Mouse (Mus musculus): ENCODE measurements around the gene Slc13a2. TPM values are rescaled to one million over a fixed set of nuclear protein-coding genes. Genes with fewer than 3 reads are reported as not detected.
A peak's percentile ranks its signal among the peaks of the same experiment; 100 is the strongest.

The Slc13a2 gene
- total and polyA plus RNA-seq, 2 experiments from 2014 or later: not detected

DNA sequence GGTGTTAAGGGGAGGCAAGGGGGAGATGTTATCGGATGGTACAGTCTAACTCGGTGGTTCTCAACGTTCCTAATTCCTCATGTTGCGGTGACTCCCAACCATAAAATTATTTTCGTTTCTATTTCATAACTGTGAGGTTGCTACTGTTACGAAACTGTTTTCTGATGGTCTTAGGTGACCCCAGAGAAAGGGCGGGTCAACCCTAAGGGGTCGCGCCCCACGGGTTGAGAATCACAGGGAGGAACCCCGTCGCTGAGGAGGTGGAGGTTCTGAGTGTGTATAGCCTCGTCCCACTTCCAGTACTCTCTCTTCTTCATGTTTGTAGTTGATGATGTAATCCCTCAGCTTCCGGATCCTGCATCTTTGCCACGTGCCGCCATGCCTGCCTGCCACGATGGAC is 36.7 kb upstream of the Slc13a2 start:
- Histone ChIP-seq H3K27me3 (ENCODE audit: control insufficient read depth, insufficient read depth, low read length) (peaks cover 4% of the 10 kb centered on the region; the same call in 1 of the 2 replicates), H3K36me3 (replicated peaks; ENCODE audit: control insufficient read depth, insufficient read depth, low read length) (no peaks in the 10 kb centered on the region), H3K9me3 (replicated peaks; ENCODE audit: control insufficient read depth, low read length) (no peaks in the 10 kb centered on the region), H3K4me2 (ENCODE audit: low read depth, low read length) (no peak overlapping the region), H3K4me3 (ENCODE audit: low read depth, low read length) (no peak overlapping the region), H3K27ac (ENCODE audit: low read depth) (no peak overlapping the region), H3K4me1 (ENCODE audit: control insufficient read depth, insufficient read depth) (no peaks in the 10 kb centered on the region), H3K9ac (replicated peaks; ENCODE audit: low read depth, low read length) (no peak overlapping the region)
- TF ChIP-seq EP300 (IDR thresholded peaks at IDR 0.05; ENCODE audit: low read depth): no peak
- no peak for TF ChIP-seq CTCF (IDR thresholded peaks at IDR 0.05; ENCODE audit: low read depth)
- DNase-seq (ENCODE audit: low spot score) (no peak), ATAC-seq (ENCODE audit: insufficient read depth, low read depth) (no peak)
- 79% methylated on average over 17 of the region's 17 CpGs for WGBS

DNA sequence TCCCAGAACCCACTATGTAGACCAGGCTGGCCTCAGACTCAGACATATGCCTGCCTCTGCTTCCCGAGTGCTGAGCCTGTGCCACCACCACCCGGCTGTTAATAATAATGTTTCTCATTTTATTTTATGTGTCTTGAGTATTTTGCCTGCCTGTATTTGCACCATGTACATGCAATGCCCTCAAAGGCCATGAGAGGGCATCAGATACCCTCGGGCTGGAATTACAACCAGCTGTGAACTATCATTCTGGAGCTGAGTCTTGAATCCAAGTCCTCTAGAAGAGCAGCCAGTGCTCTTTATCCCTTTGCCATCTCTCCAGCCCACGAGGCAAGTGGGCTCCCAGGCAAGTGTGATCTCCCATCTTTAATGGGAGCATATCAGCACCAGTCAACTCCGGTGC is 33.3 kb upstream of the Slc13a2 start:
- no peak overlapping the region for H3K4me2 ChIP-seq (ENCODE audit: low read depth, low read length)
- WGBS: 30% methylated on average over 5 of the region's 5 CpGs
- H3K9ac ChIP-seq (replicated peaks; ENCODE audit: low read depth, low read length): no peak overlapping the region
- H3K9me3 ChIP-seq (replicated peaks; ENCODE audit: control insufficient read depth, low read length): no peaks in the 10 kb centered on the region
- peaks cover 4% of the 10 kb centered on the region; the same call in 1 of the 2 replicates for H3K27me3 ChIP-seq (ENCODE audit: control insufficient read depth, insufficient read depth, low read length)
- TF ChIP-seq EP300 (IDR thresholded peaks at IDR 0.05; ENCODE audit: low read depth) (no peak), CTCF (IDR thresholded peaks at IDR 0.05; ENCODE audit: low read depth) (peak; percentile 62)
- H3K36me3 ChIP-seq (replicated peaks; ENCODE audit: control insufficient read depth, insufficient read depth, low read length): no peaks in the 10 kb centered on the region
- no peak for ATAC-seq (ENCODE audit: insufficient read depth, low read depth)
- H3K4me3 ChIP-seq (ENCODE audit: low read depth, low read length): no peak overlapping the region
- no peak for DNase-seq (ENCODE audit: low spot score)
- no peak overlapping the region for H3K27ac ChIP-seq (ENCODE audit: low read depth)
- no peaks in the 10 kb centered on the region for H3K4me1 ChIP-seq (ENCODE audit: control insufficient read depth, insufficient read depth)

DNA sequence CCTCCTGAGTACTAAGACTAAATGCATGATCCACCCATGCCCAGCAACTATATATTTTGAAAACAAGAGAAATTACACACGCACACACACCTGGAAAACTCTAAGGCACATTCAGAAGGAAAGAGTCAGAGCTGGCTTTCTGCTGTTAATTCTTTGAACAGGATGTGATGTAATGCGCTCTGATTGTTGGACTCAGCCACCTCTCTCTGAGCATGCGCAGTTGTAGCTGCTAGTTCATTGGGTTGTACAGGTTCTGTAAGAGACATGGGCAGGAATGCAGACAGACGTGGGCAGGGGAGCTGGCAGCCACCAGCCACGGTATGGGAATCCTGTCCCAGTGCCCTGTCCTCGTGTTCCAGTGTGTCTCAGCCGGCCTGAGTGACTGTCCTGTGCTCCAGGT is 32.3 kb upstream of the Slc13a2 start:
- no peaks in the 10 kb centered on the region for H3K9me3 ChIP-seq (replicated peaks; ENCODE audit: control insufficient read depth, low read length)
- ATAC-seq (ENCODE audit: insufficient read depth, low read depth) (no peak), DNase-seq (ENCODE audit: low spot score) (no peak)
- no peak overlapping the region for H3K27ac ChIP-seq (ENCODE audit: low read depth)
- TF ChIP-seq EP300 (IDR thresholded peaks at IDR 0.05; ENCODE audit: low read depth) (no peak), CTCF (IDR thresholded peaks at IDR 0.05; ENCODE audit: low read depth) (no peak)
- 59% methylated on average over 7 of the region's 7 CpGs for WGBS
- no peaks in the 10 kb centered on the region for H3K4me1 ChIP-seq (ENCODE audit: control insufficient read depth, insufficient read depth)
- no peak overlapping the region for H3K4me3 ChIP-seq (ENCODE audit: low read depth, low read length)
- peaks cover 4% of the 10 kb centered on the region; the same call in 1 of the 2 replicates for H3K27me3 ChIP-seq (ENCODE audit: control insufficient read depth, insufficient read depth, low read length)
- H3K36me3 ChIP-seq (replicated peaks; ENCODE audit: control insufficient read depth, insufficient read depth, low read length): no peaks in the 10 kb centered on the region
- H3K4me2 ChIP-seq (ENCODE audit: low read depth, low read length): no peak overlapping the region
- H3K9ac ChIP-seq (replicated peaks; ENCODE audit: low read depth, low read length): no peak overlapping the region

DNA sequence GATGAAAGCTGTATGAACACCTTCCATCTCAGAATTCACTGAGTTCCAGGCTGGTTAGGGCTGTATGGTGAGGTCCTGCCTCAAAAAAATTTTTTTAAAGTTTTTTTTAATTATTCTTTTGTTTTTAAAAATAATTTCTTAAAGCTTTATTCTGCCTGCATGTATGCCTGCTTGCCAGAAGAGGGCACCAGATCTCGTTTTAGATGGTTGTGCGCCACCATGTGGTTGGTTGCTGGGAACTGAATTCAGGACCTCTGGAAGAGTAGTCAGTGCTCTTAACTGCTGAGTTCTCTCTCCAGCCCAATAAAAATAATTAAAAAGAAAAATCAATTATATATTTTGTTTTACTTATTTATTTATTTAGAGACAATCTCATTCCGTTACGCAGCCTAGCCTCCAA is 31.7 kb upstream of the Slc13a2 start:
- H3K9ac ChIP-seq (replicated peaks; ENCODE audit: low read depth, low read length): no peak overlapping the region
- TF ChIP-seq EP300 (IDR thresholded peaks at IDR 0.05; ENCODE audit: low read depth): no peak
- peak; percentile 89 for TF ChIP-seq CTCF (IDR thresholded peaks at IDR 0.05; ENCODE audit: low read depth)
- H3K4me1 ChIP-seq (ENCODE audit: control insufficient read depth, insufficient read depth): no peaks in the 10 kb centered on the region
- no peak overlapping the region for H3K27ac ChIP-seq (ENCODE audit: low read depth)
- WGBS: 14% methylated on average over 4 of the region's 4 CpGs
- peaks cover 4% of the 10 kb centered on the region; the same call in 1 of the 2 replicates for H3K27me3 ChIP-seq (ENCODE audit: control insufficient read depth, insufficient read depth, low read length)
- H3K9me3 ChIP-seq (replicated peaks; ENCODE audit: control insufficient read depth, low read length): no peaks in the 10 kb centered on the region
- no peak overlapping the region for H3K4me3 ChIP-seq (ENCODE audit: low read depth, low read length)
- H3K36me3 ChIP-seq (replicated peaks; ENCODE audit: control insufficient read depth, insufficient read depth, low read length): no peaks in the 10 kb centered on the region
- H3K4me2 ChIP-seq (ENCODE audit: low read depth, low read length): no peak overlapping the region
- DNase-seq (ENCODE audit: low spot score) (no peak), ATAC-seq (ENCODE audit: insufficient read depth, low read depth) (no peak)

DNA sequence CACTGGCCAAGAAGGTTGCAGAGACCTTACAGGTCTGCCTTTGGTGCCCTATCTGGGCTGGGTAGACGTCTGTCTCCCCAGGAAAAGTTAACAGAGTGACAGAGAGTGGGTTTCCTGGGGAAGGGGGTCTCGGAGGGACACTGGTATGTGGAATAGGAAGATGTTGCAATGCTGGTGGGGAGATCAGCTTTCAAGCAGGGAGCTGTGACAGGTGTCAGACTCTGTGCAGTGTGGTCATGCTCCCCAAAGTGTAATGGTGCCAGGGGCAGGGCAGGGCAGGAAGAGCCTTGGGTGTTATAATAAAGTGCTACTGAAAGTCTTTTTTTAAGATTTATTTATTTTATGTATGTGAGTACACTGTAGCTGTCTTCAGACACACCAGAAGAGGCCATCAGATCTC is 28.3 kb upstream of the Slc13a2 start:
- 34% methylated on average over 2 of the region's 2 CpGs for WGBS
- ATAC-seq (ENCODE audit: insufficient read depth, low read depth): no peak
- H3K9me3 ChIP-seq (replicated peaks; ENCODE audit: control insufficient read depth, low read length): no peaks in the 10 kb centered on the region

DNA sequence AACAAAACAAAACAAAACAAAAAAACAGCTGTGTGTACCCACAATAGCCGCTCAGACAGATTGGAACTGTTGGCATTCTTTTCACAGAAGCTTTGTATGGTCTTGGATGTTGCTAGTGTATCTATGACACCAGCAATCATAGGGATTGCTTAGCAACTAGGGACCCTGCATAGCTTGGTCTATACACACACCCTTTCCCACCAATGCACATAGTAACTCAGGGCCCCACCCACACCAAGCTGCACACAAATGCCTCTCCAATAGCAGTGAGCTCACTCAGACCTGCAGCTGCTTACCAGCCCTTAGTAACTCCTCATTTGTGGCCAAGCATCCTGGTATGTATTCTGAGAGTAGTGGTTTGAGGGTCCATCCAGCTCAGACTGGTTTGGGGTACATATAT is 26.2 kb upstream of the Slc13a2 start:
- H3K4me1 ChIP-seq (ENCODE audit: control insufficient read depth, insufficient read depth): no peaks in the 10 kb centered on the region
- no peak for DNase-seq (ENCODE audit: low spot score)
- no peak overlapping the region for H3K9ac ChIP-seq (replicated peaks; ENCODE audit: low read depth, low read length)
- 88% methylated on average over 1 of the region's 1 CpGs for whole genome bisulfite sequencing
- no peaks in the 10 kb centered on the region for H3K27me3 ChIP-seq (ENCODE audit: control insufficient read depth, insufficient read depth, low read length)
- H3K9me3 ChIP-seq (replicated peaks; ENCODE audit: control insufficient read depth, low read length): no peaks in the 10 kb centered on the region
- no peaks in the 10 kb centered on the region for H3K36me3 ChIP-seq (replicated peaks; ENCODE audit: control insufficient read depth, insufficient read depth, low read length)
- no peak for ATAC-seq (ENCODE audit: insufficient read depth, low read depth)
- no peak overlapping the region for H3K4me3 ChIP-seq (ENCODE audit: low read depth, low read length)
- no peak overlapping the region for H3K27ac ChIP-seq (ENCODE audit: low read depth)
- H3K4me2 ChIP-seq (ENCODE audit: low read depth, low read length): no peak overlapping the region
- TF ChIP-seq EP300 (IDR thresholded peaks at IDR 0.05; ENCODE audit: low read depth) (no peak), CTCF (IDR thresholded peaks at IDR 0.05; ENCODE audit: low read depth) (no peak)

More for the DNA sequence above, 28.3 kb upstream of the Slc13a2 start:
- TF ChIP-seq EP300 (IDR thresholded peaks at IDR 0.05; ENCODE audit: low read depth) (no peak), CTCF (IDR thresholded peaks at IDR 0.05; ENCODE audit: low read depth) (no peak)
- no peak overlapping the region for H3K4me2 ChIP-seq (ENCODE audit: low read depth, low read length)
- DNase-seq (ENCODE audit: low spot score): no peak
- no peaks in the 10 kb centered on the region for H3K27me3 ChIP-seq (ENCODE audit: control insufficient read depth, insufficient read depth, low read length)
- no peak overlapping the region for H3K9ac ChIP-seq (replicated peaks; ENCODE audit: low read depth, low read length)
- H3K27ac ChIP-seq (ENCODE audit: low read depth): no peak overlapping the region
- H3K36me3 ChIP-seq (replicated peaks; ENCODE audit: control insufficient read depth, insufficient read depth, low read length): no peaks in the 10 kb centered on the region
- no peak overlapping the region for H3K4me3 ChIP-seq (ENCODE audit: low read depth, low read length)
- H3K4me1 ChIP-seq (ENCODE audit: control insufficient read depth, insufficient read depth): no peaks in the 10 kb centered on the region
